Mouse (Mus musculus) gonadal fat pad, adult 2 months (tissue): Measurements from ENCODE around the gene Wbp2. TPM values are rescaled to one million over a fixed set of nuclear protein-coding genes. Genes with fewer than 3 reads are reported as not detected.
A peak's percentile ranks its signal among the peaks of the same experiment; 100 is the strongest.

ENCODE experiments used
- DNase-seq: peaks from one replicate; pipeline ENCODE4 v3.0.0-alpha.2; 2012; ENCODE audit warnings: low read depth
- polyA plus RNA-seq: library from polyadenylated mRNA; depleted of rRNA; stranded (reverse); fragments of >200 nt; gene quantifications from 2 replicates; pipeline ENCODE4 v1.2.3, GENCODE M21; 2012; rRNA removed

Wbp2 gene
- polyA plus RNA-seq, 1 experiment, result 180 TPM

DNA sequence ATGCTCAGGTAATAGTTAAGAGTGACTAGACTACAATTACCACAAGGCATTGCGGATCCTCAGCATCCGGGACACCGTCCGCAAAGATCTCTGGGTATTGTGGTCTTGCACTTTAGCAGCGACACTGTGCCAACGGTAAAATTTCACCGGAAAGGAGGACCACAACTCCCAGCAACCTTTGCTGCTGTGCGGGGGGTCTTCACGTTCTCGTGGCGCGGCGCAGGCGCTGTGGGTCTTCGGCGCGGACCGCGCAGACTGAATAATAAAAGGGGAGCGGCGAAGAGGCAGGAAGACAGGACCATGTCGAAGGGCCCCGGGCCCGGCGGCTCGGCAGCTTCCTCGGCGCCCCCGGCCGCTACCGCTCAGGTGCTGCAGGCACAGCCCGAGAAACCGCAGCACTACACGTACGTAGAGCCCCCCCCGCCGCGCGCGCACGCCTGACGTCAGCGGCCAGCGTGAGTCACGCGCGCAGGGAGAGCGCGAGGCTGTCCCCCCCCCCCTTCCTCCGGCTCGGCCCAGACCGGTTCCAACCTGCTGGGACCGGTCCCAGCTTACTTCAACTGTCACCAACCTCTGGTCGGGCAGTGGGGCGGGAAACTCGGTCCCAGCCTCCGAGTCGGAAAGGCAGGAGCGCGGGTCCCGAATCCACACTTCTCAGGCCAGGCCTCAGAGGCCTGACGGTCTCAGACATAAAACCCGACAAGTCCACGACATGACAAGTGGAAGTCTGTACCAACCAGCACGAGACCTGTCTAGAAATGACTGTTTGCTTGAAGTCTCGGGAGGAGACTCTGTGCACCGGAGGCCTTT, 56.5 kb downstream of the Wbp2 start, which contains the start of gene Unk:
Gene Unk, plus strand, starts transcription at position 235 of the 810 bp plus-strand sequence.
- peak; percentile 95 for DNase-seq

DNA sequence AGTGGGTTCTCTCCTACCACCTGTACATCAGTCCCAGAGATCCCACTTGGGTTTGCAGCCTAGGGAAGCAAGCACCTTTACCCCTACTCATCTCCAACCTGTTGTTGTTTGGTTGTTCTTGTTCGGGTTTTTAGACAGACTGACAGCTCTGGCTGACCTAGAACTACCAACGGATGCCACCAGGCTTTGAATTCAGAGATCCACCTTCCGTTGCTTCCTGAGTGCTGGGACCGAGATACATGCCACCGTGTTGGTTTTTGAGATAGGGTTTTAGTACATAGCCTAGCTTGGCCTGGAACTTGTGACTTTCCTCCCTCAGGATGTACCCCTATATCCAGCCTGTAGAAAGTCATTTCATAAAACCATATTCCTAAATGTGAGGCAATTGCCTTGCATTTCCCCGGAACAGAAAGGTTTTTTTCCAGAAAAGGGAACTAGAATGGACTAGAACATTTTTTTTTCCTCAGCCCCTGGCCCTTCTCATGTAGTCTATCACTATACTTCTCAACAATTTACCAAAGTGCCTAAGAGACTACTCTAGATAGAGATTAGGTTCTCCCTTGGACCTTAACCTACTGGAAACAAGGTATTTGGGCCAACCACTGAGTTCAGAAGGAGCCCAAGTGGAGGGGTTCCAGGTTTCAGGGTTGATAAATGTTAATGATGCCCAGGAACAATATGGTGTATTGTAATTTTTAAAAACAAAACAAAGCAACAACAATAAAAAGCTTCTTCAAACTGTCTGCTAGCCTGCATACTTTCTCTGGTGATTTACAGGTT, 57.5 kb downstream of the Wbp2 start:
- no peak for DNase-seq

Other genes starting within 250 kb of the Wbp2 start
- 13.1 and 22.6 TPM in 2 replicates for gene Myo15b, start 228.6 kb downstream of the Wbp2 start, polyA plus RNA-seq
- gene Smim5, start 187.0 kb downstream of the Wbp2 start, polyA plus RNA-seq, result 9.2 and 13.7 TPM in 2 replicates
- 0.86 and 1.5 TPM in 2 replicates for gene Smim6, start 175.0 kb downstream of the Wbp2 start, polyA plus RNA-seq
- 22.4 and 25.2 TPM in 2 replicates for gene Sap30bp, start 153.7 kb downstream of the Wbp2 start, polyA plus RNA-seq
- 21.5 and 26.4 TPM in 2 replicates for gene Recql5, start 153.5 kb downstream of the Wbp2 start, polyA plus RNA-seq
- 9.3 and 11.0 TPM in 2 replicates for gene Itgb4, start 112.3 kb downstream of the Wbp2 start, polyA plus RNA-seq
- 46.9 and 47.3 TPM in 2 replicates for gene Galk1, start 74.3 kb downstream of the Wbp2 start, polyA plus RNA-seq
- gene H3f3b, start 59.0 kb downstream of the Wbp2 start, polyA plus RNA-seq, result 147 and 215 TPM in 2 replicates
- gene Unk, start 56.7 kb downstream of the Wbp2 start, polyA plus RNA-seq, result 30.2 and 35.0 TPM in 2 replicates
- 1.3 and 1.6 TPM in 2 replicates for gene Unc13d, start 9.0 kb downstream of the Wbp2 start, polyA plus RNA-seq
- 35.0 and 38.8 TPM in 2 replicates for gene Trim47, start 40.2 kb upstream of the Wbp2 start, polyA plus RNA-seq
- 8.5 and 8.8 TPM in 2 replicates for gene Trim65, start 44.1 kb upstream of the Wbp2 start, polyA plus RNA-seq
- gene Mrpl38, start 51.9 kb upstream of the Wbp2 start, polyA plus RNA-seq, result 34.4 and 49.0 TPM in 2 replicates
- 36.0 and 43.7 TPM in 2 replicates for gene Fbf1, start 81.2 kb upstream of the Wbp2 start, polyA plus RNA-seq
- 49.9 and 51.0 TPM in 2 replicates for gene Ten1, start 111.9 kb upstream of the Wbp2 start, polyA plus RNA-seq
- 174 and 195 TPM in 2 replicates for gene Acox1, start 112.0 kb upstream of the Wbp2 start, polyA plus RNA-seq
- 1.2 TPM in 2 replicates for gene Evpl, start 151.1 kb upstream of the Wbp2 start, polyA plus RNA-seq
- 61.9 and 64.0 TPM in 2 replicates for gene Srp68, start 187.2 kb upstream of the Wbp2 start, polyA plus RNA-seq
- 3.9 and 6.5 TPM in 2 replicates for gene Galr2, start 193.9 kb upstream of the Wbp2 start, polyA plus RNA-seq
- gene Exoc7, start 220.2 kb upstream of the Wbp2 start, polyA plus RNA-seq, result 41.6 and 44.1 TPM in 2 replicates
- 10.8 and 21.0 TPM in 2 replicates for gene Foxj1, start 248.4 kb upstream of the Wbp2 start, polyA plus RNA-seq